Mouse (Mus musculus) ES-Bruce4 (cell line): Measurements from ENCODE around the gene Disc1.

ENCODE experiments used
- CTCF ChIP-seq: IDR thresholded peaks from one replicate; pipeline ENCODE4 v1.8.1; 2011; ENCODE audit warnings: low read depth, low read length
- EP300 ChIP-seq: IDR thresholded peaks from 2 replicates; pipeline ENCODE4 v1.6.1; 2011; ENCODE audit warnings: low read depth, low read length; ENCODE audit not compliant: insufficient read depth
- POLR2A ChIP-seq: IDR thresholded peaks from one replicate; pipeline ENCODE4 v1.8.1; 2011; ENCODE audit warnings: low read length; ENCODE audit not compliant: insufficient read depth

DNA sequence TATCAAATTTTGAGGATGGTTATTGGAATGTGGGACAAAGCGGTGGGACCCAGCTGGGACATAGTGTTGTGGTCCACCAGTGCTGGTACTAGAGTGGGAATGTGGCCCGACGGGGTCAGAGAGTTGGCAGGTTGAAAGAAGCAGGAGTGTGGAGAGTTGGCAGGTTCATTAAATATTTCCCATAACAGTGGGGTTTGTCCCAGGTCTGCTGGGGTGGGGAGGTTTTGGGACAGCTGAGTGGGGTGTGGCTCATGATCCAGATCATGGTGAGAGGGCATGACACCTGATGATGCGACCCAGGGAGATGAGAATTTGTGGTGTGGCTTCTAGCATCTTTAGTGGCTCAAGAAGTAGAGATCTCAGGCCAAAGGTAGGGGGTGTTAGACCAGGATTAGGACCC, 199.0 kb downstream of the Disc1 start:
- TF ChIP-seq CTCF = no peak
- no peak for TF ChIP-seq POLR2A
- no peak for TF ChIP-seq EP300
